Mouse (Mus musculus) cortical plate, adult 2 months (tissue): ENCODE results near the gene Zbtb49. TPM values are rescaled to one million over a fixed set of nuclear protein-coding genes. Genes with fewer than 3 reads are reported as not detected.

Experiments
- H3K27ac ChIP-seq: fragments of 200-500 bp; 2 replicates; pipeline ENCODE4 v1.5.1; 2012; ENCODE audit warnings: low read length, control low read depth, inconsistent platforms; ENCODE audit not compliant: insufficient read depth
- H3K4me1 ChIP-seq: fragments of 200-500 bp; 2 replicates; pipeline ENCODE4 v1.6.1; 2011; ENCODE audit warnings: low read length; ENCODE audit not compliant: control insufficient read depth, insufficient read depth
- H3K4me3 ChIP-seq: fragments of 200-500 bp; 2 replicates; pipeline ENCODE4 v1.5.1; 2011; ENCODE audit warnings: mild to moderate bottlenecking, low read length, control low read depth; ENCODE audit not compliant: insufficient read depth
- CTCF ChIP-seq: fragments of 200-500 bp; IDR thresholded peaks from 2 replicates; pipeline ENCODE4 v1.5.1; 2011; ENCODE audit warnings: mild to moderate bottlenecking, control low read depth, low read length; ENCODE audit not compliant: insufficient read depth; ENCODE audit errors: extremely low read depth
- POLR2A ChIP-seq: fragments of 200-500 bp; IDR thresholded peaks from 2 replicates; pipeline ENCODE4 v1.6.1; 2011; ENCODE audit warnings: mild to moderate bottlenecking, low read length, control low read depth; ENCODE audit not compliant: insufficient read depth; ENCODE audit errors: extremely low read depth
- polyA plus RNA-seq: library from polyadenylated mRNA; depleted of rRNA; stranded (reverse); fragments of >200 nt; gene quantifications from 2 replicates; pipeline ENCODE4 v1.2.3, GENCODE M21; 2012

The Zbtb49 gene
- polyA plus RNA-seq, 1 experiment, result 20.6 TPM

DNA sequence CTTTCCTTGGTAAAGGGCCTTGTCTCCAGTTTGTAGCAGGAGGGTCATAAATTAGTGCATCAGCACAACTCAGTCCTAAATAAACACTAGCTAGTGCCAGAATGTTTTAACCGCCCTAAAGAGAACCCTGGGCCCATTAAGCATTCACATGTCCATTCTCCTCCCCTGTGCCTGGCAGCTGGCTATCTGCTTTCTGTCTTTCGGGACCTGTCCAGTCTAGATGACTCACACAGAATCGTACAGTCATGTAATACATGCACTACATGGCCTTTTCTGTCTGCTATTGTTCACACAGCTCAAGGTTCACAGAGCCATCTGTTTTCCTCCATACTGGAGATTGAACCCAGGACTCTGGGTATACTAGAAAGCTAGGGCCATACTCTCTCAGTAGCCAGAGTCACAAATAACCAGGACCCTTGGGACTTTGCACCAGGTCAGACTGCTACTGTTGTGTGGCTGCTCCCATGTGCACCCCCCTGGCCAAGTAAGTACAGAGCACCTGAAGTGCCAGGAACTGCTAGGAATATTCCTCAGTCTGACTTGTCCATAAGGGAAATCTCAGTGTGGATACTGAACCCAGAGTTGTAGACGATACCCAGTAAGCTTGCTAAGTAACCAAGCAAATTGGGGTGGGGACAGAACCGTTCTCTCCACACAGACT, 23.3 kb downstream of the Zbtb49 start:
- TF ChIP-seq CTCF, result no peak
- no peak for TF ChIP-seq POLR2A
- H3K4me3 ChIP-seq, result no peak overlapping the region

DNA sequence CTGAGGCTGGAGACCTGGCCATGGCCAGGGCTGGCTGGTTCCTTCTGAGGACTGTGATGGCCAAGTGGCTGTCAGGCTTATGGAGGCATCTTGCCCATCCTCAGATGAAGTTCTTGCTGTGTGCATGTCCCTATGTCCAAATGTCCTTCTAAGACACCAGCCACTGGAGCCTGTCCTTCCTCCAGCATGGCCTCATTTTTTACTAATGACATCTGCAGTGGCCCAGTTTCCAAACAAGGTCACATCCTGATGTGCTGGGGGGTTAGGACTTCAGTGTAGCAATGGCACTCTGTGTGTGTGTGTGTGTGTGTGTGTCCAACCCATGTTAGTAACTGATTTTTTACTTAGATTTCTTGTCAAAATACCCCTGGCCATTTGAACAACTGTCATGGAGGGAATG, 24.3 kb downstream of the Zbtb49 start:
- Histone ChIP-seq H3K27ac (no peak overlapping the region), H3K4me1 (no peaks in the 10 kb centered on the region), H3K4me3 (no peak overlapping the region)
- no peak for TF ChIP-seq CTCF
- TF ChIP-seq POLR2A, result no peak

More for the DNA sequence above, 23.3 kb downstream of the Zbtb49 start:
- H3K4me1 ChIP-seq, result no peaks in the 10 kb centered on the region
- H3K27ac ChIP-seq, result no peak overlapping the region

DNA sequence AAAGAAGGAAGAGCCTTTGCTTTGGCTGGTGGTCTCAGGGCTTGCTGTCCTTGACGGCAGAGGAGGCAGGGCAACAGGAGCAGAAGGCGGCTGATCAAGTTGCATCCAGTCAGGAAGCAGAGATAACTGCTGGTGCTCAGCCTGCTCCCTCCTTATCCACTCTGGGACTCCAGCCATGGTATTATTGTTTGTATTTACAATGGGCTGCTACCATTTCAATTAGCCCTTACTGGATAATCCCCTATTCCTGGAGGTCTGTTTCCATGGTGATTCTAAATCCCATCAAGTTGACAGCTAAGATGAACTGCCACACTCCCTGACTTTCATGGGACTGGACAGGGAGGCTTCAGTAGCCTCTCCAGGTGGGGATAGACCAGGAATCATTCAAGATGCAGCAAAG, 25.3 kb downstream of the Zbtb49 start:
- no peaks in the 10 kb centered on the region for H3K4me1 ChIP-seq
- no peak overlapping the region for H3K4me3 ChIP-seq
- no peak overlapping the region for H3K27ac ChIP-seq
- TF ChIP-seq CTCF (no peak), POLR2A (no peak)

DNA sequence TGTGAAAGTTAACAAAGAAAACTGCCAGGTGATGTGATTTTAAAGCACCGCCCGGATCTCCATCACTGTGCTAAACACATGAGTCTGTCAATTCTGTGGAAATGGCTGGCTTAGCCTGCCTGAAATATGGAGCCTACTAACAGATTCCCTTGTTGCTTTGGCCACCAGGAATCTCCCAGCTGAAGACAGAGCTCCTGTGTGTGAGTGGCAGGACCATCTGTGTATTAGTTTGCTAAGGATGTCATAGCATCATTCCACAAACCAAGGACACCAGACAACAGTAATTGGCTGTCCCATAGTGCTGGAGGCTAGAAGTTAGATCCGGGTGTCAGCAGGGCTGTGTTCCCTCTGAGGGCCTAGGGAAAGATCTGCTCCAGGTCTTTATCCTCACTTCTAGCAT, 29.4 kb downstream of the Zbtb49 start:
- no peaks in the 10 kb centered on the region for H3K4me1 ChIP-seq
- TF ChIP-seq POLR2A (no peak), CTCF (no peak)
- H3K27ac ChIP-seq, result no peak overlapping the region
- H3K4me3 ChIP-seq, result no peak overlapping the region

DNA sequence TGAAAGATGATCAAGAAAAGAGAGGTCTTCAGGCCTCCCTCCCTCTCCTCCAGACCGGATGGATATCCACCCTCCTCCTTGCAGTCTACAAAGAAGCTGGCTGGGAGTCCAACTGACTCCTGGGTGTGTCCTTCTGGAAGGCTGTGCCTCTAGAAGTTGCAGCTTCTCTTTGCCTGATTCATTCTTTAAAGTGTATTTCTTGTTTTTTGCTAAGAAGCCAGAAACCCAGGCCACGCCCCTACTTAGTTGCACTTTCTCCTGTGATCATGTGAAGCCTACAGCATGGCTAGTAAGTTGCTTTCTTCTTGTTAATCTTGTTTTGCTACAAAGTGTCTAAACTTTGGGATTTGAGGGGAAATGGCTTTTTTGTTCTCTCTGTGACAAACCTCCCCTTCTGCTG, 33.3 kb downstream of the Zbtb49 start:
- Histone ChIP-seq H3K4me3 (no peak overlapping the region), H3K4me1 (no peaks in the 10 kb centered on the region), H3K27ac (no peak overlapping the region)
- TF ChIP-seq CTCF (no peak), POLR2A (no peak)

DNA sequence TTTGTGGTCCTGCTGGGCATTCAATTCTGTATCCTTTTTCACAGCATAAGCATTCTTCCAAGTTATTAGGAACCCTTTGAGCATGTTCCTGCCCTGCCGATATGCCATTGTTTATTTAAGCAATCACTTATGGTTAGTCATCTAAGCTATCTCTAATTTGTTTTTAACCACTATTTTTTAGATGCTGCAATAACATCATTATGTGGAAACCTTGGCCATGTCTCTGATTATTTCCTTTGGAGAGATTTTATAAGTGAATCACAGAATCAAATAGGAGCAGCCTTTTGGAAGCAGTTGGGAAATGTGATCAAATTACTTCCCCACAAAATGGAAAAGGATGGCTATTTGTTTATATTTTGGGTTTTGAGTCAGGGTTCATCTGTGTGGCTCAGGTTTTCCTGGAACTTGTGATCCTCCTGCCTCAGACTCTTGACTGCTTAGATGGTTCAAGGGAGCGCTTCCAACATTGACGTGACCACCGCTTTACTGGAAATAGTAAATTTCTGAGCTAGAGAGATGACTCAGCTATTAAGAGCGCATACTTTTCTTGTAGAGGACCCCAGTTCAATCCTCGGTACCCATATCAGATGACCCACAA, 35.5 kb downstream of the Zbtb49 start:
- Histone ChIP-seq H3K27ac (no peak overlapping the region), H3K4me1 (no peaks in the 10 kb centered on the region), H3K4me3 (no peak overlapping the region)
- TF ChIP-seq CTCF (no peak), POLR2A (no peak)

DNA sequence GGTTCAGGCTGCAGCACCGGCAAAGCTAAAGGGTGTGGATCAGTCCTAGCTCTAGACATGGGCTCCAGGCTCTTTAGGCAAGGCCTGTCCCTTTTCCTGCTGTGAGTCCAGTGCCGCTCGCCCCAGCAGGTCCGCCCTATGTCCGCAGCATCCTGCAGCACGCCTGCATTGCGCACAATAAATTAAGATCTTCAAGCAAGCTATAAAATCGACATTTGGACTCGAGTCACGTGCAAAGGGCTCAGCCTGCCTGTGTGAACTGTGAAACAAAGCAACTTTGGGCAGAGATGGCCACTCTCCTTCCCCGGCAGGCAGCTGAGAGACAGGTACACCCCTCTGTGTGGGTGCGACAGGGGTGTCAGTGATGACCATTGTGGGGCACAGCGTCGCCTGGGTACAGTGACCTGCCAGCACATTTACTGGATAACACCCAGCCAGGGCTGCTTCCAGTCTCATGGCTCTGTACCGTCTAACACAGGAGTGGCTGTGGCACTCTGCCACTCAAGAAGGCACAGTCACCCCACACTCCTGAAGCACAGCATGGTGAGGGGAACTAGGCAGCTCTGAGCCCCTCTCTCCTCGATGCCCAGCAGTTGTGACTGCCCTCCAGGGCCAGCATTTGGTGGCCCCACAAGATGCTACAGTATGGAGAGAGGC, 45.9 kb downstream of the Zbtb49 start:
- no peak for TF ChIP-seq CTCF
- no peak for TF ChIP-seq POLR2A
- Histone ChIP-seq H3K4me1 (no peaks in the 10 kb centered on the region), H3K27ac (no peak overlapping the region), H3K4me3 (no peak overlapping the region)

DNA sequence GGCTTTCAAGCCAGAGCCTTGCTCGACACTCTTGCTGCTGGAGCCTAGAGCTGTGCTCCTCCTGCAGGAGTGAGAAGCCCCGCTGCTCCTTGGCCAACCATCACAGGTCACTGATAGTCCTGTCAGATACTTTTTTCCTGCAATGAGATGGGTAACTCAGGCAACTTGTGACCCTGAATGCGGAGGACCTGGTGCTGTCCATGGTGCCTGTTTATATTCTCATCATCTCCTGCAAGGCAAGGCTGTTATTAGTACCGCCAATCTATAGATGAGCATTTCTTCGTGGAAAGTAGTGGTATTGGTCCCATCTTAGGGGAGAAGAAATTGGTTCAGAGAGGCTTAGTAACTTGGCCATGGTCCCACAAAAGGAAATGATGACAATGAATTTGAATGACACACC, 46.5 kb downstream of the Zbtb49 start:
- Histone ChIP-seq H3K4me3 (no peak overlapping the region), H3K27ac (no peak overlapping the region), H3K4me1 (no peaks in the 10 kb centered on the region)
- TF ChIP-seq CTCF (no peak), POLR2A (no peak)

DNA sequence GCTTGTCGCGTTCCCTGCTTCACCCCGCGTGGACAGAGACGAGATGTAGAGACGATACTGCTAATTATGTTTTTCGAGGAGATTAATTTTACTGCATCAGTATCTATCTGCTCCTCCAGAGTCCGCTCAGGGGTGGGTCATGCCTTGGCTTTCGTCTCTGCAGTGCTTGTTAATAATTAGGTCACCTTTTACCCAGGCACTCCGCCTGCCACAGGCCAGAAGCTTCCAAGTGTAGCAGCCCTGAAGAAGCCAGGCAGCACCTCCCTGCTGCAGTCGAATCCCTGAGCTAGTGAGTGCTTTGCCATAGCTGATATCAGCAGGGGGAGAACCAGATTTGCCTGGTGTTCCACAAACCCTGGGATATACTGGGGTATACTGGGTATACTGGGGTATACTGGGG, 51.8 kb downstream of the Zbtb49 start:
- no peak overlapping the region for H3K27ac ChIP-seq
- no peaks in the 10 kb centered on the region for H3K4me1 ChIP-seq
- H3K4me3 ChIP-seq, result no peak overlapping the region
- no peak for TF ChIP-seq CTCF
- no peak for TF ChIP-seq POLR2A

DNA sequence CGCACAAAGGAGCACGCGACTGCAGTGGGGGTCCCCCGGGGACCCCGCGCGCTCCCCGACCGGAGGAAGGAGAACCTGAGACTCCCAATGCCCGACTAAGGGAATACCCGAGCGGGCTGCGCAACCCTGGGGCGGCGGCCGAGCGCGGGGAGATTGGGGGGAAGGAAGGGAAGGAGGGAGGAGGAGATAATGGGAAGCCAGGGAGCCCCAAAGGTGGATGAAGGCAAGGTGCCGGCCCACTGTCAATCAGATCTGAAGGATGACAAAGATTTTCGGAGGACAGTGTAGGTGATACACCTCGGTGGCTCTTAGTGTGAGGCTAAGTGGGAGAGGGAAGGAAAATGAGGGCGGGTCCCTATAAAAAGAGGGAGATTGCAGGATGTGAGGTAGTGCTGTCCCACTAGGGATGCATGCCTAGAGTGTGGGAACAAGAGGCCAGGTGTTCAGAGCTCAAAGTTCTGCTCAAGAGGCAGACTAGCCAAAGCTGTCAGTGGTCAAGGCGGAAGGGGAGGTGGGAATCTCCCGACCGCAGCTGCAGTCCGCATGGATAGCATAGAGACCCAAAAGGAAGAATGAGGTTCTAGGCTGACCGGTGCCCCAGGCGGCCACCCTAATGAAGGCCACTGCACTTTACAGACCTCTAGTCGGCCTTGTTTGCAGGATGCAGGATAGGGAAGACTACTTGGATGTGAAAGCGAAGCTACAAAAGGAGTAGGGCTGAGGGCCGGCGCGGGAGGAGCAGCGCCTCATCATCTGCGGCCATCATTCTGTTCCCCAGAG, 60.4 kb downstream of the Zbtb49 start, which contains the start of gene Nsg1:
Gene Nsg1, minus strand, starts transcription at position 274 of the 780 bp plus-strand sequence.
- Histone ChIP-seq H3K27ac (peak within 1 kb of the TSS; percentile 99), H3K4me3 (peak within 1 kb of the TSS; percentile 89), H3K4me1 (peaks cover 8% of the 10 kb centered on the region)
- TF ChIP-seq CTCF, result no peak
- TF ChIP-seq POLR2A, result no peak
